Mouse (Mus musculus): ENCODE measurements around the gene Wnt10a. TPM values are rescaled to one million over a fixed set of nuclear protein-coding genes. Genes with fewer than 3 reads are reported as not detected.
A peak's percentile ranks its signal among the peaks of the same experiment; 100 is the strongest.

The Wnt10a gene
- polyA plus RNA-seq, 1 experiment from 2014 or later, result 1.6 TPM

DNA sequence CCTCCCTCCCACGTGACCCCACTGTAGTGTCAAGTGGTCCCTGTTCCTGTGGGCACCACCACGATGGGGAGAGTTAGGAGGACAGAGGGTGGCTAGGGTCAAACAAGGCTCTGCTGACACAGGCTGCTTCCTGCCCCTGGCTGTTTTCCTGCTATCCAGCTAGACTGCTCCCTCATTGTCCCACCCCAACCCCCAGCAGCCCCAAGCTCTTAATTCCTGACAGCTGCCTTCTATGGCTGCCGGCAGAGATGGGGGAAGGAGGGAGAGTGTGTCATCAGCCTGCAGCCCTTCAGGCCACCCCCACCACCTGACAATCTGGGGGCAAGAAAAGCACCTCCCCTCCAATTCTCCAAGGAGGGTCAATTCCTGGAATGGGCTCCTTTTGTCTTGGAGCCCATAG lies 1.2 kb upstream of the Wnt10a start:
- WGBS, result 7% methylated on average over 3 of the region's 3 CpGs
- H3K4me3 ChIP-seq (ENCODE audit: low read depth, low read length), result no peak overlapping the region
- no peak for DNase-seq (ENCODE audit: low spot score)
- H3K36me3 ChIP-seq (replicated peaks; ENCODE audit: control insufficient read depth, insufficient read depth, low read depth, low read length), result no peaks in the 10 kb centered on the region
- no peak overlapping the region for H3K9ac ChIP-seq (replicated peaks; ENCODE audit: low read length)
- no peak overlapping the region for H3K4me2 ChIP-seq (ENCODE audit: low read depth, low read length)
- H3K9me3 ChIP-seq (replicated peaks; ENCODE audit: control insufficient read depth, low read length), result no peaks in the 10 kb centered on the region
- ATAC-seq (replicated peaks; ENCODE audit: insufficient number of reproducible peaks, low FRiP score, low TSS enrichment, low read depth), result no peak
- H3K27me3 ChIP-seq (ENCODE audit: control insufficient read depth, insufficient read depth, low read length), result peaks cover 75% of the 10 kb centered on the region
- no peak overlapping the region for H3K27ac ChIP-seq (replicated peaks; ENCODE audit: low read depth, low read length)
- H3K4me1 ChIP-seq (ENCODE audit: control insufficient read depth, insufficient read depth, low read length), result peaks cover 14% of the 10 kb centered on the region

- no peak for ATAC-seq (replicated peaks; ENCODE audit: insufficient number of reproducible peaks, low FRiP score, low TSS enrichment, low read depth)
- H3K9ac ChIP-seq (replicated peaks; ENCODE audit: low read length), result no peak overlapping the region
- no peaks in the 10 kb centered on the region for H3K36me3 ChIP-seq (replicated peaks; ENCODE audit: control insufficient read depth, insufficient read depth, low read depth, low read length)
- no peak for DNase-seq (ENCODE audit: low spot score)
- H3K4me3 ChIP-seq (ENCODE audit: low read depth, low read length), result no peak overlapping the region
- no peak overlapping the region for H3K4me2 ChIP-seq (ENCODE audit: low read depth, low read length)
- H3K9me3 ChIP-seq (replicated peaks; ENCODE audit: control insufficient read depth, low read length), result no peaks in the 10 kb centered on the region
- H3K27ac ChIP-seq (replicated peaks; ENCODE audit: low read depth, low read length), result no peak overlapping the region
- WGBS, result 7% methylated on average over 19 of the region's 19 CpGs
- peaks cover 18% of the 10 kb centered on the region for H3K4me1 ChIP-seq (ENCODE audit: control insufficient read depth, insufficient read depth, low read length)
- H3K27me3 ChIP-seq (ENCODE audit: control insufficient read depth, insufficient read depth, low read length), result peaks cover 81% of the 10 kb centered on the region
Measured at GRCm38 (mm10) chr1:74792831-74793660, 1.7 kb downstream of the Wnt10a start.

DNA sequence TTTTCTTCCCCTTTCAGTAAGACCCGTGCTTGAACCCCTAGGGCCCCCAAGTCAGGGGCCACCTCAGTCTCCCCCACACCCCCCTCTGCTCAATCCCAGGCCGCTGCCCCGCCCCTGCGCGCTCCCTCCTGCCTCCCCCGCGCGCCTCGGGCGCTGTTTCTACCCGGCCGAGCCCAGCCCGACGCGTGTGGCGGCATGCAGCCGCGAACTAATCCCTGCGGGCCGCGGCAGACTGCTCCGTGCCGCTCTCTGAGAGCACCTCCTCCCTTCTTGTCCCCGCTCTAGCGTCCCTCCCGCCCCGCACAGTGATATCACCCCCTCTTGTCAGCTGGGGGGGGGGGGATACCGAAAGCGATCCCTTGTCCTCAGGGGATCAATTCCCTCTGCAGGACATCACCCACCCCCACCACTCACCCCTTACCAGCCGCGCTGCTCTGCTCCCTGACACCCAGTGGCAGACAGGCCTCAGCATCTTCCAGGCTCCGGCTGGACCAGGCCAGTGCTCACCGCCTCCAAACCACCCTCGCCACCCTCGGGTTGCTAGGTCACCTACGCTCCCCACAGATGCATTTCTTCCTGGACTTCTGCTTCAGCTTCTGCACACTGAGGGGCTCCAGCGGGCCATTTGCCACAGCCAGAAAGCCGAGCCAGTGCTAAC lies 3.3 kb downstream of the Wnt10a start:
- no peak overlapping the region for H3K27ac ChIP-seq (replicated peaks; ENCODE audit: low read depth, low read length)
- no peaks in the 10 kb centered on the region for H3K9me3 ChIP-seq (replicated peaks; ENCODE audit: control insufficient read depth, low read length)
- peaks cover 18% of the 10 kb centered on the region for H3K4me1 ChIP-seq (ENCODE audit: control insufficient read depth, insufficient read depth, low read length)
- DNase-seq (ENCODE audit: low spot score), result peak; percentile 67
- H3K4me2 ChIP-seq (ENCODE audit: low read depth, low read length), result peak overlapping the region; percentile 39
- no peaks in the 10 kb centered on the region for H3K36me3 ChIP-seq (replicated peaks; ENCODE audit: control insufficient read depth, insufficient read depth, low read depth, low read length)
- H3K27me3 ChIP-seq (ENCODE audit: control insufficient read depth, insufficient read depth, low read length), result peaks cover 87% of the 10 kb centered on the region
- peak overlapping the region; percentile 23 for H3K4me3 ChIP-seq (ENCODE audit: low read depth, low read length)
- 1% methylated on average over 35 of the region's 38 CpGs for WGBS
- 0 out of 2 replicates have a peak overlapping the region, but pooled peaks have one; percentile 2 for H3K9ac ChIP-seq (replicated peaks; ENCODE audit: low read length)
- ATAC-seq (replicated peaks; ENCODE audit: insufficient number of reproducible peaks, low FRiP score, low TSS enrichment, low read depth), result peak; percentile 51; the same call in 1 of the 2 replicates

- Histone ChIP-seq H3K9me3 (replicated peaks; ENCODE audit: control insufficient read depth, low read length) (no peaks in the 10 kb centered on the region), H3K36me3 (replicated peaks; ENCODE audit: control insufficient read depth, insufficient read depth, low read depth, low read length) (no peaks in the 10 kb centered on the region), H3K4me1 (ENCODE audit: control insufficient read depth, insufficient read depth, low read length) (peaks cover 18% of the 10 kb centered on the region), H3K4me3 (ENCODE audit: low read depth, low read length) (peak overlapping the region; percentile 23), H3K4me2 (ENCODE audit: low read depth, low read length) (no peak overlapping the region; the same call in 1 of the 2 replicates), H3K27me3 (ENCODE audit: control insufficient read depth, insufficient read depth, low read length) (peaks cover 85% of the 10 kb centered on the region), H3K9ac (replicated peaks; ENCODE audit: low read length) (no peak overlapping the region), H3K27ac (replicated peaks; ENCODE audit: low read depth, low read length) (no peak overlapping the region)
- WGBS, result 1% methylated on average over 6 of the region's 11 CpGs
- DNase-seq (ENCODE audit: low spot score), result no peak
- no peak for ATAC-seq (replicated peaks; ENCODE audit: insufficient number of reproducible peaks, low FRiP score, low TSS enrichment, low read depth)
Measured at GRCm38 (mm10) chr1:74795145-74795529, 3.8 kb downstream of the Wnt10a start.

DNA sequence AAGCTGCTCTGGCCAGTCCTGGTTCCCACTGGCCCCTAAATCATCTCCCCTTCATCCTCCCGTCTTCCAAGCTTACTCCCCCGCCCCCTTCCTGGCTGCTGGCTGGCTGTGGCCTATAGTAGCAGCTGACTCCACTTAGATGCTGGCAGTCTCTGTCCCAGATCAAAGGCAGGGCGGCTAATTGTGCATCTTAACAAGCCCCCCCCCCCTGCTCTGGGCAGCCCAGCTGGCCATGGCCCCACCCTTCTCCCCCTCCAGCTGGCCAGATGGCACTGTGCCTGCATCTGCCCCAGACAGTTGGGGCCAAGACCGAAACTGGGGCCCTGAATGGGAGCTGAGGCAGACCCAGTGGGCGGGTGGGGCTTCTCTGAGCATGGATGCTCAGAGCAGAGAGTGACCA lies 6.1 kb downstream of the Wnt10a start:
- Histone ChIP-seq H3K27ac (replicated peaks; ENCODE audit: low read depth, low read length) (no peak overlapping the region), H3K4me3 (ENCODE audit: low read depth, low read length) (no peak overlapping the region), H3K4me2 (ENCODE audit: low read depth, low read length) (no peak overlapping the region), H3K9ac (replicated peaks; ENCODE audit: low read length) (no peak overlapping the region), H3K9me3 (replicated peaks; ENCODE audit: control insufficient read depth, low read length) (no peaks in the 10 kb centered on the region), H3K27me3 (ENCODE audit: control insufficient read depth, insufficient read depth, low read length) (peaks cover 83% of the 10 kb centered on the region), H3K36me3 (replicated peaks; ENCODE audit: control insufficient read depth, insufficient read depth, low read depth, low read length) (no peaks in the 10 kb centered on the region), H3K4me1 (ENCODE audit: control insufficient read depth, insufficient read depth, low read length) (peaks cover 17% of the 10 kb centered on the region)
- WGBS, result 0% methylated on average over 5 of the region's 5 CpGs
- peak; percentile 63 for DNase-seq (ENCODE audit: low spot score)
- ATAC-seq (replicated peaks; ENCODE audit: insufficient number of reproducible peaks, low FRiP score, low TSS enrichment, low read depth), result peak; percentile 41; the same call in 1 of the 2 replicates

GRCm38 (mm10) chr1:74800424-74800888 lies 9.1 kb downstream of the Wnt10a start:
- H3K27me3 ChIP-seq (ENCODE audit: control insufficient read depth, insufficient read depth, low read length), result peaks cover 82% of the 10 kb centered on the region
- DNase-seq (ENCODE audit: low spot score) (no peak), ATAC-seq (replicated peaks; ENCODE audit: insufficient number of reproducible peaks, low FRiP score, low TSS enrichment, low read depth) (no peak)
- peak overlapping the region; percentile 29 for H3K4me2 ChIP-seq (ENCODE audit: low read depth, low read length)
- H3K36me3 ChIP-seq (replicated peaks; ENCODE audit: control insufficient read depth, insufficient read depth, low read depth, low read length), result no peaks in the 10 kb centered on the region
- no peak overlapping the region for H3K9ac ChIP-seq (replicated peaks; ENCODE audit: low read length)
- WGBS, result under 1% methylated on average over 29 of the region's 29 CpGs
- H3K9me3 ChIP-seq (replicated peaks; ENCODE audit: control insufficient read depth, low read length), result no peaks in the 10 kb centered on the region
- H3K4me3 ChIP-seq (ENCODE audit: low read depth, low read length), result 0 out of 2 replicates have a peak overlapping the region, but pooled peaks have one; percentile 3
- H3K4me1 ChIP-seq (ENCODE audit: control insufficient read depth, insufficient read depth, low read length), result peaks cover 11% of the 10 kb centered on the region
- H3K27ac ChIP-seq (replicated peaks; ENCODE audit: low read depth, low read length), result no peak overlapping the region

DNA sequence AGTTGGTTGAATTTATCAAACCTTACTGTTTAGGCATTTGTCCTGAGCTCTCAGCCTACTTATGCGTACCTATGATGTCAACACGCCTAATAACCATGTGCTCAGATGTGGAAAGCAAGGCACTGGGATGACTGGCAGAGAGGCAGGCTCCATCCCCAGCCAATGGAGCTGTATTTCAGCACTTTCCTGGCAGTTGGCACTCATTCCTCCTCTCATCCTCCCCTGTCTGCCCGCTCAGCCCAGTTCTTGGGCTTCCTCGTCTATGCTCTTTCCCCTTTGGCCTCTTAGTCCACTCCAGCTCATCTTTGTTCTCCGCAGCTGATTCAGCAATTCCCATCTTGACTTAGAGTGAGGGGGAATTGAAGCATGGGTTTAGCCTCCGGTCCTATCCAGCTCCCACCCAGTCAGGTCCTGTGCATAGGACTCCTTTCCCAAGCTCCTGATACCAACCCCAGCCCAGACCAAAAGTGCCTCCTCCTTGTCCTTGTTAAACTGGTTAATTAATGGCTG lies 10.4 kb downstream of the Wnt10a start:
- H3K9ac ChIP-seq (replicated peaks; ENCODE audit: low read length), result no peak overlapping the region
- no peaks in the 10 kb centered on the region for H3K9me3 ChIP-seq (replicated peaks; ENCODE audit: control insufficient read depth, low read length)
- no peak overlapping the region for H3K4me2 ChIP-seq (ENCODE audit: low read depth, low read length)
- ATAC-seq (replicated peaks; ENCODE audit: insufficient number of reproducible peaks, low FRiP score, low TSS enrichment, low read depth) (no peak), DNase-seq (ENCODE audit: low spot score) (no peak)
- H3K27ac ChIP-seq (replicated peaks; ENCODE audit: low read depth, low read length), result no peak overlapping the region
- no peaks in the 10 kb centered on the region for H3K36me3 ChIP-seq (replicated peaks; ENCODE audit: control insufficient read depth, insufficient read depth, low read depth, low read length)
- H3K27me3 ChIP-seq (ENCODE audit: control insufficient read depth, insufficient read depth, low read length), result peaks cover 87% of the 10 kb centered on the region
- H3K4me1 ChIP-seq (ENCODE audit: control insufficient read depth, insufficient read depth, low read length), result peaks cover 17% of the 10 kb centered on the region
- H3K4me3 ChIP-seq (ENCODE audit: low read depth, low read length), result no peak overlapping the region
- WGBS, result 8% methylated on average over 6 of the region's 6 CpGs
